Mouse (Mus musculus) E14TG2a.4 (cell line): Measurements from ENCODE around the gene Nbeal2.

Source experiments
- CTCF ChIP-seq: conservative IDR thresholded peaks from 2 replicates; pipeline ENCODE4 v1.5.1; 2014; ENCODE audit warnings: low read length
- NANOG ChIP-seq: IDR thresholded peaks from 2 replicates; pipeline ENCODE4 v1.6.1; 2014; ENCODE audit warnings: borderline replicate concordance, low read length, mixed read lengths
- POU5F1 ChIP-seq: IDR thresholded peaks from 2 replicates; pipeline ENCODE4 v1.6.1; 2014; ENCODE audit warnings: low read length, borderline replicate concordance

- TF ChIP-seq CTCF (no peak), POU5F1 (no peak), NANOG (no peak)
Measured at GRCm38 (mm10) chr9:110652963-110653654, 852 bp downstream of the Nbeal2 start.
